Comparison of ENCODE assay signal across 11 mouse cellular contexts in the genomic region with DNA sequence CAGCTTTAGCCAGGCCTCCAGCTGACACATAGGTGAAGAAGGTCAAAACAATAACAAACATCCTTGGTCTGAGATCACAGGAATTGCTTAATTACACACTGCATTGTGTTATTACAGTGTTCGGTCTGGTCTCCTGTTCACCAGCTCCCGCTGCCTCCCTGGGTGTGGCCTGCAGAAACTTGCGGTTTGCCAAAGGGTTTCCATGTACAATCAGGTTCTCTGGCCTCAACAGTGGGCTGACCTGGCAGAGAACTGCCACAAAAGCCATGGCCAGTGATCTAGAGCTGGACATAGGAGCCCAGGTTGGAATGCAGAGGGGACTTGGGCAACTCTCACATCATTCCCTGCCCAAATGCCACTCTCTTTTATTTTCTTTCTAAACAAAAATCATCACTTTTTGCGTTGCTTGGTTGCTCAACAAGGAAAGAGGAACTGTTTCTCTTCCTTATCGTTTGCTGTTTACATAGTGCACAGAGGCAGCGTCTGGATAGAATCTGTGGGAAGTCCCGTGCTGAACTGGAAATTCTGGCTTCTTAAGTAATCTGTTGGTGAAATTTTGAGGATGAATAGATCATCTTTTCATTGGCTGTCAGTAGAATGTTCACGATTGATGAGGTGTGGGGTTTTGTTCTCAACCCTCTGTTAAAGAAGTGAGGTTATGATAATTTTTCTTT. TPM values are rescaled to one million over a fixed set of nuclear protein-coding genes. Genes with fewer than 3 reads are reported as not detected.
DNase-seq lines count a peak whose midpoint lies in the region; ATAC-seq lines count a peak whose summit lies in the region.
"Had no signal": no experiment of that assay in that cellular context is flagged by ENCODE, and none has a peak within 500 bp of the region (broad histone marks: within the 10 kb centered on the region; RNA-seq: fewer than 3 reads in every experiment).

No protein-coding gene starts in this region.

- 0 out of 2 replicates have a peak, but pooled peaks have one; percentile 18 for ATAC-seq in kidney, embryonic 15.5 days (replicated peaks; ENCODE audit: low FRiP score)
- peak; percentile 60 for ATAC-seq in intestine, embryonic 16.5 days
- ATAC-seq in midbrain, embryonic 15.5 days (replicated peaks): no peak
- ATAC-seq: forebrain, postnatal 0 days had no signal

- H3K27me3 ChIP-seq in kidney, embryonic 15.5 days: no peaks in the 10 kb centered on the region
- no peaks in the 10 kb centered on the region for H3K27me3 ChIP-seq in intestine, embryonic 16.5 days (replicated peaks; ENCODE audit: control insufficient read depth, insufficient read depth, low read length)
- H3K27me3 ChIP-seq in midbrain, embryonic 15.5 days (replicated peaks): no peaks in the 10 kb centered on the region
- H3K27me3 ChIP-seq: neural tube, embryonic 13.5 days had no signal

- H3K4me2 ChIP-seq in kidney, embryonic 15.5 days: no peak overlapping the region
- no peak overlapping the region for H3K4me2 ChIP-seq in intestine, embryonic 16.5 days (ENCODE audit: low read depth, low read length)
- H3K4me2 ChIP-seq in midbrain, embryonic 15.5 days: no peak overlapping the region
- H3K4me2 ChIP-seq: neural tube, embryonic 13.5 days had no signal

- 58% methylated on average over 8 of the region's 8 CpGs for whole genome bisulfite sequencing in kidney, embryonic 15.5 days
- 35% methylated on average over 8 of the region's 8 CpGs for WGBS in intestine, embryonic 16.5 days
- 81% methylated on average over 8 of the region's 8 CpGs for WGBS in midbrain, embryonic 15.5 days

- H3K4me1 ChIP-seq in kidney, embryonic 15.5 days: no peaks in the 10 kb centered on the region
- H3K4me1 ChIP-seq in intestine, embryonic 16.5 days (ENCODE audit: control insufficient read depth, insufficient read depth, low read length): peaks cover 5% of the 10 kb centered on the region
- H3K4me1 ChIP-seq in midbrain, embryonic 15.5 days: no peaks in the 10 kb centered on the region
- H3K4me1 ChIP-seq: limb, embryonic 10.5 days; neural tube, embryonic 13.5 days had no signal

- no peak overlapping the region for H3K9ac ChIP-seq in kidney, embryonic 15.5 days
- no peak overlapping the region for H3K9ac ChIP-seq in intestine, embryonic 16.5 days (ENCODE audit: low read depth, low read length)
- H3K9ac ChIP-seq in midbrain, embryonic 15.5 days: no peak overlapping the region
- H3K9ac ChIP-seq: forebrain, postnatal 0 days; neural tube, embryonic 13.5 days had no signal

- no peak overlapping the region for H3K27ac ChIP-seq in kidney, embryonic 15.5 days
- 0 out of 2 replicates have a peak overlapping the region, but pooled peaks have one; percentile 33 for H3K27ac ChIP-seq in intestine, embryonic 16.5 days (ENCODE audit: low read length)
- H3K27ac ChIP-seq in midbrain, embryonic 15.5 days: no peak overlapping the region
- H3K27ac ChIP-seq: limb, embryonic 10.5 days; neural tube, embryonic 13.5 days had no signal

- H3K9me3 ChIP-seq in kidney, embryonic 15.5 days (replicated peaks): no peaks in the 10 kb centered on the region
- no peaks in the 10 kb centered on the region for H3K9me3 ChIP-seq in intestine, embryonic 16.5 days (ENCODE audit: control insufficient read depth, low read length)
- H3K9me3 ChIP-seq in midbrain, embryonic 15.5 days: no peaks in the 10 kb centered on the region
- H3K9me3 ChIP-seq: limb, embryonic 10.5 days; neural tube, embryonic 13.5 days had no signal

- H3K36me3 ChIP-seq in kidney, embryonic 15.5 days: no peaks in the 10 kb centered on the region
- H3K36me3 ChIP-seq in intestine, embryonic 16.5 days (ENCODE audit: control insufficient read depth, insufficient read depth, low read length): no peaks in the 10 kb centered on the region
- H3K36me3 ChIP-seq in midbrain, embryonic 15.5 days (replicated peaks): no peaks in the 10 kb centered on the region
- H3K36me3 ChIP-seq: limb, embryonic 10.5 days; neural tube, embryonic 13.5 days had no signal

- no peak overlapping the region for H3K4me3 ChIP-seq in kidney, embryonic 15.5 days (replicated peaks)
- H3K4me3 ChIP-seq in intestine, embryonic 16.5 days (ENCODE audit: low read length): no peak overlapping the region
- no peak overlapping the region for H3K4me3 ChIP-seq in midbrain, embryonic 15.5 days
- H3K4me3 ChIP-seq: limb, embryonic 10.5 days; neural tube, embryonic 13.5 days had no signal

- DNase-seq in kidney, adult 9 months: no peak
- peak; percentile 9 for DNase-seq in A20 (ENCODE audit: low read depth, low spot score)
- peak; percentile 55 to 60 for DNase-seq in monocyte, adult 2 months (ENCODE audit: low read depth in 1 of 2, low spot score in 2 of 2)
- DNase-seq in left cerebral cortex, adult 11 months (ENCODE audit: low spot score): no peak
- DNase-seq: cerebellum, adult 9-11 months; forebrain, postnatal 0 days had no signal

RNA-seq across cellular contexts. Expression of gene Foxq1, which starts 49.3 kb away (rescaled TPM):
- polyA plus RNA-seq in kidney, embryonic 15.5 days (2015; fragmentation: Nextera tagmentation; extraction: Ambion mirVana): 3.9 and 4.0 TPM in 2 replicates
- polyA plus RNA-seq in intestine, embryonic 16.5 days (2015; fragmentation: Nextera tagmentation; extraction: Ambion mirVana): 1.2 and 1.8 TPM in 2 replicates
- polyA plus RNA-seq in midbrain, embryonic 15.5 days (2015; fragmentation: Nextera tagmentation; extraction: Ambion mirVana): 2.2 and 2.4 TPM in 2 replicates
- polyA plus RNA-seq: limb, embryonic 10.5 days had no signal

RNA-seq across cellular contexts. Expression of gene A530084C06Rik, which starts 52.5 kb away (rescaled TPM):
- not detected in 2 replicates for polyA plus RNA-seq in kidney, embryonic 15.5 days (2015; fragmentation: Nextera tagmentation; extraction: Ambion mirVana)
- polyA plus RNA-seq in intestine, embryonic 16.5 days (2015; fragmentation: Nextera tagmentation; extraction: Ambion mirVana): not detected in 2 replicates
- polyA plus RNA-seq in midbrain, embryonic 15.5 days (2015; fragmentation: Nextera tagmentation; extraction: Ambion mirVana): not detected in 2 replicates
- polyA plus RNA-seq: forebrain, postnatal 0 days; limb, embryonic 10.5 days; neural tube, embryonic 13.5 days had no signal

Comparison
In these comparisons a context has a peak if more than half of its experiments do, and no peak if none do; other contexts are left out.
1. DNase-seq: peak in A20 (single experiment) and monocyte, adult 2 months (2 of 2); none in kidney, adult 9 months (single experiment) and left cerebral cortex, adult 11 months (single experiment).